Mouse (Mus musculus): Measurements from ENCODE around the gene Tpm4.

DNA sequence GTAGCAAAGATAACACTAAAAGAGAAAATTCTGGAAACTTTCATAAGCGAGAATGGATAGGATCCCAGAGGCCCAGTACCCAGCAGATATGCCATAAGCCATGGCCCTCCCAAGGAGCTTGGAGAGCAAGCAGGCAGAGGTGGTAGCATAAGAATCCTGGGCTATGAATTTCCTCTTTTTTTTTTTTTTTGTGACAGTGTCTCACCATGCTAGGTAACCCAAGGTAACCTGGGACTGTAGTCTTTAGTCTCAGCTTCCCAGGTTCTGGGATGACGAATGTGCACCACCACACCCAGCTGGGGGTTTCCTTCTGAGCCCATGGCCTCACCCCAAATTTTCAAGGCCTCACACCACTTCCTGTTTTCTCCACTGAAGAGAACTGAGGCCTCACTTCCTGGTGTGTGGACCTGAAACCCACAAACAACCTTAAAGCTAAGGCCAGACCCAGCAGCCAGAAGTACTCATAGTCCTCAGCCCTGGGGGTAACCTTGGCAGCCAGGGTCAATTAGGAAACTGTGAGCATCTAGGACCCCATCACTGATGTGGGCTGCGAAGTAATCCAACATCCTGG, 34.4 kb downstream of the Tpm4 start:
- TF ChIP-seq CTCF (IDR thresholded peaks at IDR 0.05; ENCODE audit: low read depth) = no peak
- TF ChIP-seq EP300 (IDR thresholded peaks at IDR 0.05; ENCODE audit: low read depth) = no peak

Measured in heart, postnatal 0 days (tissue).